Mouse (Mus musculus): Measurements from ENCODE around the gene Spink8. TPM values are rescaled to one million over a fixed set of nuclear protein-coding genes. Genes with fewer than 3 reads are reported as not detected.
"Not testable (repeated sequence)": the region's sequence is repeated elsewhere in the genome, so short reads cannot be mapped to it uniquely, and the experiment has no call there.

Gene Spink8
- not detected for total RNA-seq (2022)

- DNase-seq (ENCODE audit: low spot score) = no peak
Measured at GRCm38 (mm10) chr9:109811980-109812379, at the start of gene Spink8. Gene Spink8, plus strand, starts transcription at chr9:109812280.

- DNase-seq (ENCODE audit: low spot score) = not testable (repeated sequence)
Measured at GRCm38 (mm10) chr9:109766841-109767240, 45.2 kb upstream of the Spink8 start.

GRCm38 (mm10) chr9:109790570-109790969, 21.5 kb upstream of the Spink8 start, which contains the start of gene Fbxw27:
Gene Fbxw27, minus strand, starts transcription at chr9:109790670.
- DNase-seq (ENCODE audit: low spot score) = not testable (repeated sequence)

- no peak for DNase-seq (ENCODE audit: low spot score)
Measured at GRCm38 (mm10) chr9:109795221-109795620, 16.9 kb upstream of the Spink8 start.

- DNase-seq (ENCODE audit: low spot score) = no peak
Measured at GRCm38 (mm10) chr9:109795811-109796210, 16.3 kb upstream of the Spink8 start.

GRCm38 (mm10) chr9:109798051-109798450, 14.0 kb upstream of the Spink8 start:
- no peak for DNase-seq (ENCODE audit: low spot score)

- DNase-seq (ENCODE audit: low spot score) = not testable (repeated sequence)
Measured at GRCm38 (mm10) chr9:109805596-109805995, 6.5 kb upstream of the Spink8 start.

GRCm38 (mm10) chr9:109806260-109806659, 5.8 kb upstream of the Spink8 start:
- no peak for DNase-seq (ENCODE audit: low spot score)

GRCm38 (mm10) chr9:109806695-109807293, 5.3 kb upstream of the Spink8 start:
- DNase-seq (ENCODE audit: low spot score) = no peak

GRCm38 (mm10) chr9:109807898-109808297, 4.2 kb upstream of the Spink8 start:
- DNase-seq (ENCODE audit: low spot score) = no peak

GRCm38 (mm10) chr9:109813424-109813823, 1.3 kb downstream of the Spink8 start:
- no peak for DNase-seq (ENCODE audit: low spot score)

- DNase-seq (ENCODE audit: low spot score) = no peak
Measured at GRCm38 (mm10) chr9:109816341-109816740, 4.3 kb downstream of the Spink8 start.

GRCm38 (mm10) chr9:109825739-109826138, 13.7 kb downstream of the Spink8 start:
- DNase-seq (ENCODE audit: low spot score) = no peak

GRCm38 (mm10) chr9:109826181-109826580, 14.1 kb downstream of the Spink8 start:
- DNase-seq (ENCODE audit: low spot score) = no peak

- peak; percentile 85 for DNase-seq (ENCODE audit: low spot score)
Measured at GRCm38 (mm10) chr9:109832391-109833087, 20.5 kb downstream of the Spink8 start, which contains the start of gene Nme6. Gene Nme6, plus strand, starts transcription at chr9:109832749.

GRCm38 (mm10) chr9:109833088-109833412, 21.0 kb downstream of the Spink8 start:
- DNase-seq (ENCODE audit: low spot score) = no peak

- peak; percentile 68 for DNase-seq (ENCODE audit: low spot score)
Measured at GRCm38 (mm10) chr9:109849312-109849758, 37.3 kb downstream of the Spink8 start, which contains the start of gene Camp. Gene Camp, minus strand, starts transcription at chr9:109849617.

GRCm38 (mm10) chr9:109850099-109850498, 38.0 kb downstream of the Spink8 start:
- no peak for DNase-seq (ENCODE audit: low spot score)

GRCm38 (mm10) chr9:109854341-109854740, 42.3 kb downstream of the Spink8 start:
- no peak for DNase-seq (ENCODE audit: low spot score)

- DNase-seq (ENCODE audit: low spot score) = no peak
Measured at GRCm38 (mm10) chr9:109855947-109856346, 43.9 kb downstream of the Spink8 start.

- peak; percentile 69 for DNase-seq (ENCODE audit: low spot score)
Measured at GRCm38 (mm10) chr9:109862397-109863044, 50.4 kb downstream of the Spink8 start.

GRCm38 (mm10) chr9:109863085-109863484, 51.0 kb downstream of the Spink8 start:
- DNase-seq (ENCODE audit: low spot score) = no peak

GRCm38 (mm10) chr9:109866218-109866617, 54.1 kb downstream of the Spink8 start:
- DNase-seq (ENCODE audit: low spot score) = no peak

Data from heart, adult 8-10 months (tissue).